Mouse (Mus musculus): ENCODE results near the gene Fgf2. TPM values are rescaled to one million over a fixed set of nuclear protein-coding genes. Genes with fewer than 3 reads are reported as not detected.

The Fgf2 gene
- total and polyA plus RNA-seq, 3 experiments = 0.15 to 0.53 TPM; not detected in 1

DNA sequence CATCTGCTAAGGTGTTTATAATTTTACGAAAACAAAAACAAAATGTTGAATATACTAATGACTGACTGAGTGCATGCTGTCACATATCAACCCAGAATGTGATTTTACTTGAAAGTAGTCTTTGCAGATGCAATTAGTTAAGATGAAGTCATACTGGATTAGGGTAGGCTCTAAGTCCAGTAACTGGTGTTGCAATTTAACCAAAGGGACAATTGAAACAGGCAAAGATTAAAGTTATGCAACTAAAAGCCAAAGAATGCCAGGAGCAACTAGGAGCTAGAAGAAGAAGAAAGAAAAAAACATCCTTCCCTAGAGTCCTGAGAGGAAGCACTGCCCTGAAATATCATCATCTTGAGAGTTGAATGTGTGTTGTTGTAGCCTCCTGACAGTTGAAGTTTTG lies 31.9 kb upstream of the Fgf2 start:
- H3K36me3 ChIP-seq (ENCODE audit: control insufficient read depth in 1 of 2, insufficient read depth in 2 of 2, low read length in 2 of 2) = peaks cover 8 to 13% of the 10 kb centered on the region in 2 experiments
- DNase-seq (ENCODE audit: low read depth, low spot score) = no peak
- peaks cover 9 to 10% of the 10 kb centered on the region in 2 experiments for H3K4me1 ChIP-seq (ENCODE audit: control insufficient read depth in 1 of 2, insufficient read depth in 2 of 2, low read length in 2 of 2)
- H3K9ac ChIP-seq (ENCODE audit: control insufficient read depth, low read depth, low read length, poor library complexity, severe bottlenecking) = no peak overlapping the region
- H3K9me3 ChIP-seq (replicated peaks; ENCODE audit: insufficient read depth, low read length) = no peaks in the 10 kb centered on the region
- peaks cover 6% of the 10 kb centered on the region; the same call in 1 of the 2 replicates for H3K79me2 ChIP-seq (ENCODE audit: control insufficient read depth, insufficient read depth, low read length, poor library complexity)
- H3K27ac ChIP-seq (ENCODE audit: control insufficient read depth, low read depth, low read length) = no peak overlapping the region
- no peaks in the 10 kb centered on the region for H3K27me3 ChIP-seq (ENCODE audit: control insufficient read depth in 1 of 2, insufficient read depth in 2 of 2, low read length in 2 of 2)
- TF ChIP-seq USF1 (IDR thresholded peaks at IDR 0.05; ENCODE audit: low read depth, low read length) = no peak
- H3K4me3 ChIP-seq (ENCODE audit: control insufficient read depth in 1 of 2, insufficient read depth in 1 of 2, low read depth in 2 of 2, low read length in 2 of 2) = no peak overlapping the region

DNA sequence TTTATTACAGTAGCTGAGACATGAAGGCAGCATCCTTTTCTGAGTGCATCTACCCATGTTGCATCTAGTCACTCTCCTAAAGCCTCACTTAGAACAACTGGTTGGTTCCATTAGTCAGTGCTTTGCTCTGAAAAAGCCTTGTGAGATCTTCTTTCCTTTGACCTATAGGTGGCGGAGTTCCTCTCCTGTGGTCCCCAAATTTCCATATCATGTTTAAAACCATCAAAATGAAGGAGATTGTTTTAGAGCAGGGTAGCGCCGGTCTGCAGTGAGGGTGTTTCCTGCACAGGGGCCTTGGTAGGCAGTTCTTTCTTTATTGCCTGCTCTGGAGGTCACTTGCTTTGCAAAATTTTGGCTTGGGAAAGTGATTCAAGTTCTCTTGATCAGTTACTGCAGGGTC lies 23.8 kb upstream of the Fgf2 start:
- Histone ChIP-seq H3K79me2 (ENCODE audit: control insufficient read depth, insufficient read depth, low read length, poor library complexity) (no peaks in the 10 kb centered on the region), H3K27me3 (ENCODE audit: control insufficient read depth in 1 of 2, insufficient read depth in 2 of 2, low read length in 2 of 2) (no peaks in the 10 kb centered on the region), H3K36me3 (ENCODE audit: control insufficient read depth in 1 of 2, insufficient read depth in 2 of 2, low read length in 2 of 2) (peaks cover 2 to 32% of the 10 kb centered on the region in 2 experiments; a peak in 3 of 4 replicates), H3K4me3 (ENCODE audit: control insufficient read depth in 1 of 2, insufficient read depth in 1 of 2, low read depth in 2 of 2, low read length in 2 of 2) (no peak overlapping the region), H3K4me1 (ENCODE audit: control insufficient read depth in 1 of 2, insufficient read depth in 2 of 2, low read length in 2 of 2) (peaks cover 17 to 27% of the 10 kb centered on the region in 2 experiments), H3K27ac (ENCODE audit: control insufficient read depth, low read depth, low read length) (no peak overlapping the region), H3K9me3 (replicated peaks; ENCODE audit: insufficient read depth, low read length) (no peaks in the 10 kb centered on the region), H3K9ac (ENCODE audit: control insufficient read depth, low read depth, low read length, poor library complexity, severe bottlenecking) (no peak overlapping the region)
- peak; percentile 59 for DNase-seq (ENCODE audit: low read depth, low spot score)
- TF ChIP-seq NELFE (IDR thresholded peaks at IDR 0.05; ENCODE audit: low read depth, low read length) (no peak), ZC3H11A (IDR thresholded peaks at IDR 0.05; ENCODE audit: low read depth, low read length) (no peak), SMC3 (IDR thresholded peaks at IDR 0.05; ENCODE audit: low read depth, low read length) (peak; percentile 55), CTCF (IDR thresholded peaks at IDR 0.05 in 2 of 3, conservative IDR thresholded peaks at IDR 0.05 in 1 of 3; ENCODE audit: control insufficient read depth in 1 of 3, insufficient read depth in 1 of 3, low read depth in 2 of 3, low read length in 3 of 3, poor library complexity in 1 of 3, severe bottlenecking in 1 of 3) (peak in 2 of 3 experiments; percentile 50 to 66; a peak in 4 of 6 replicates), MAZ (IDR thresholded peaks at IDR 0.05; ENCODE audit: low read depth, low read length) (no peak), RAD21 (IDR thresholded peaks at IDR 0.05; ENCODE audit: low read depth, low read length) (peak; percentile 47)

GRCm38 (mm10) chr3:37325317-37326112 lies 22.6 kb upstream of the Fgf2 start:
- H3K27ac ChIP-seq (ENCODE audit: control insufficient read depth, low read depth, low read length) = no peak overlapping the region; the same call in 1 of the 2 replicates
- peaks cover 0 to 35% of the 10 kb centered on the region in 2 experiments; a peak in 2 of 4 replicates for H3K36me3 ChIP-seq (ENCODE audit: control insufficient read depth in 1 of 2, insufficient read depth in 2 of 2, low read length in 2 of 2)
- H3K4me3 ChIP-seq (ENCODE audit: control insufficient read depth in 1 of 2, insufficient read depth in 1 of 2, low read depth in 2 of 2, low read length in 2 of 2) = no peak overlapping the region
- TF ChIP-seq MYB (IDR thresholded peaks at IDR 0.05; ENCODE audit: low read depth, low read length) (no peak), MAX (IDR thresholded peaks at IDR 0.05; ENCODE audit: low read length) (no peak), KAT2A (conservative IDR thresholded peaks at IDR 0.05; ENCODE audit: low read depth, low read length) (no peak), MXI1 (IDR thresholded peaks at IDR 0.05; ENCODE audit: low read depth, low read length) (peak; percentile 85), ZKSCAN1 (IDR thresholded peaks at IDR 0.05; ENCODE audit: low read depth, low read length) (no peak), CHD2 (IDR thresholded peaks at IDR 0.05; ENCODE audit: low read length) (no peak), BHLHE40 (IDR thresholded peaks at IDR 0.05; ENCODE audit: borderline replicate concordance, low read depth, low read length) (peak; percentile 87; the same call in 1 of the 2 replicates), POLR2A (IDR thresholded peaks at IDR 0.05; ENCODE audit: control insufficient read depth in 1 of 2, insufficient read depth in 1 of 2, low read depth in 1 of 2, low read length in 2 of 2, poor library complexity in 1 of 2) (no peak), ZC3H11A (IDR thresholded peaks at IDR 0.05; ENCODE audit: low read depth, low read length) (no peak), MAZ (IDR thresholded peaks at IDR 0.05; ENCODE audit: low read depth, low read length) (no peak), NELFE (IDR thresholded peaks at IDR 0.05; ENCODE audit: low read depth, low read length) (no peak), TAL1 (IDR thresholded peaks at IDR 0.05; ENCODE audit: low read length) (no peak), USF2 (IDR thresholded peaks at IDR 0.05; ENCODE audit: borderline replicate concordance in 1 of 2, insufficient read depth in 1 of 2, low read depth in 1 of 2, low read length in 2 of 2) (no peak), EP300 (IDR thresholded peaks at IDR 0.05; ENCODE audit: low read depth in 1 of 2, low read length in 2 of 2) (peak; percentile 9 to 10; a peak in 2 of 4 replicates), GATA1 (IDR thresholded peaks at IDR 0.05; ENCODE audit: low read depth, low read length) (peak; percentile 39; the same call in 1 of the 2 replicates), USF1 (IDR thresholded peaks at IDR 0.05; ENCODE audit: low read depth, low read length) (0 out of 2 replicates have a peak, but pooled peaks have one; percentile 18), ZNF384 (IDR thresholded peaks at IDR 0.05; ENCODE audit: low read depth, low read length) (peak; percentile 41), ELF1 (IDR thresholded peaks at IDR 0.05; ENCODE audit: low read depth, low read length) (no peak)
- DNase-seq (ENCODE audit: low read depth, low spot score) = peak; percentile 42
- H3K9ac ChIP-seq (ENCODE audit: control insufficient read depth, low read depth, low read length, poor library complexity, severe bottlenecking) = peak overlapping the region; percentile 0; the same call in 1 of the 2 replicates
- peaks cover 17 to 27% of the 10 kb centered on the region in 2 experiments for H3K4me1 ChIP-seq (ENCODE audit: control insufficient read depth in 1 of 2, insufficient read depth in 2 of 2, low read length in 2 of 2)
- no peaks in the 10 kb centered on the region for H3K27me3 ChIP-seq (ENCODE audit: control insufficient read depth in 1 of 2, insufficient read depth in 2 of 2, low read length in 2 of 2)
- no peaks in the 10 kb centered on the region for H3K79me2 ChIP-seq (ENCODE audit: control insufficient read depth, insufficient read depth, low read length, poor library complexity)
- no peaks in the 10 kb centered on the region for H3K9me3 ChIP-seq (replicated peaks; ENCODE audit: insufficient read depth, low read length)

Data from MEL (cell line).